Mouse (Mus musculus): ENCODE results near the gene Rfc4. TPM values are rescaled to one million over a fixed set of nuclear protein-coding genes. Genes with fewer than 3 reads are reported as not detected.
A peak's percentile ranks its signal among the peaks of the same experiment; 100 is the strongest.

The Rfc4 gene
- 0.22 and 0.63 TPM in 2 replicates for polyA plus RNA-seq (2012; rRNA removed)

- peak within 1 kb of the TSS; percentile 98 for H3K27ac ChIP-seq (ENCODE audit: insufficient read depth, low read length)
- DNase-seq (ENCODE audit: low read depth in 1 of 2, low spot score in 2 of 2): peak; percentile 79 to 87
- no peaks in the 10 kb centered on the region for H3K27me3 ChIP-seq (ENCODE audit: control insufficient read depth, insufficient read depth, low read length)
- H3K36me3 ChIP-seq (ENCODE audit: control insufficient read depth, insufficient read depth, low read length): no peaks in the 10 kb centered on the region
- TF ChIP-seq CTCF (IDR thresholded peaks at IDR 0.05; ENCODE audit: extremely low read depth, insufficient read depth, insufficient read length, insufficient replicate concordance): peak; percentile 10; the same call in 1 of the 2 replicates
- TF ChIP-seq POLR2A (IDR thresholded peaks at IDR 0.05; ENCODE audit: low read depth, low read length): peak; percentile 32; the same call in 1 of the 2 replicates
- under 1% methylated on average over 51 of the region's 51 CpGs for WGBS
- peak within 1 kb of the TSS; percentile 82 for H3K4me3 ChIP-seq (ENCODE audit: extremely low read depth, insufficient read depth, insufficient read length)
- H3K4me1 ChIP-seq (ENCODE audit: control insufficient read depth, insufficient read depth, insufficient read length): peaks cover 4% of the 10 kb centered on the region; the same call in 1 of the 2 replicates
Observed at GRCm38 (mm10) chr16:23127673-23128375, at the start of gene Rfc4. TSS of gene Rfc4 (minus strand) at chr16:23127737.

DNA sequence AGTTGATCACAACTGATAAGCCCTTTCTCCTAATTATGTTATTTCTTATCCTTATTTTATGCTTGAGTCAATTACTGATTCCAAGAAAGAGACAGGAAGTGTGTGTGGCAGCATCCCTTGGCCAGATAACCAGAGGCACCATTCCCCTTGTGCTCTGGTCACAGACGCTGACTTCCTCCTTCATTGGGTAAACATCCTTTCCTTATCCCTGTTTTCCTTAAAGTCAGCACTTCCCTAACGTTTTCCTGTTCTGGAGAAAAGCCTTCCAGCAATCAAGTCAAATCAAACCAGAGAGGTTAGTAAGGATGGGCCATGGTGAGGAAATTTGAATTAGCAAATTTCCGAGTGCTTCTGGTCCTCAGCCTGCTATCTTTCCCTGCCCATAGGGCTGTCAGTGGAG is 48.4 kb upstream of the Rfc4 start:
- Histone ChIP-seq H3K4me1 (ENCODE audit: control insufficient read depth, insufficient read depth, insufficient read length) (peaks cover 5% of the 10 kb centered on the region; the same call in 1 of the 2 replicates), H3K36me3 (ENCODE audit: control insufficient read depth, insufficient read depth, low read length) (no peaks in the 10 kb centered on the region), H3K27ac (ENCODE audit: insufficient read depth, low read length) (peak overlapping the region; percentile 61), H3K4me3 (ENCODE audit: extremely low read depth, insufficient read depth, insufficient read length) (0 out of 2 replicates have a peak overlapping the region, but pooled peaks have one; percentile 2), H3K27me3 (ENCODE audit: control insufficient read depth, insufficient read depth, low read length) (no peaks in the 10 kb centered on the region)
- no peak for DNase-seq (ENCODE audit: low read depth in 1 of 2, low spot score in 2 of 2)
- 60% methylated on average over 3 of the region's 3 CpGs for WGBS
- no peak for TF ChIP-seq CTCF (IDR thresholded peaks at IDR 0.05; ENCODE audit: extremely low read depth, insufficient read depth, insufficient read length, insufficient replicate concordance)
- no peak for TF ChIP-seq POLR2A (IDR thresholded peaks at IDR 0.05; ENCODE audit: low read depth, low read length)

- no peak for TF ChIP-seq CTCF (IDR thresholded peaks at IDR 0.05; ENCODE audit: extremely low read depth, insufficient read depth, insufficient read length, insufficient replicate concordance)
- peak; percentile 11; the same call in 1 of the 2 replicates for TF ChIP-seq POLR2A (IDR thresholded peaks at IDR 0.05; ENCODE audit: low read depth, low read length)
- 41% methylated on average over 5 of the region's 5 CpGs for WGBS
Observed at GRCm38 (mm10) chr16:23174855-23175254, 47.3 kb upstream of the Rfc4 start.

DNA sequence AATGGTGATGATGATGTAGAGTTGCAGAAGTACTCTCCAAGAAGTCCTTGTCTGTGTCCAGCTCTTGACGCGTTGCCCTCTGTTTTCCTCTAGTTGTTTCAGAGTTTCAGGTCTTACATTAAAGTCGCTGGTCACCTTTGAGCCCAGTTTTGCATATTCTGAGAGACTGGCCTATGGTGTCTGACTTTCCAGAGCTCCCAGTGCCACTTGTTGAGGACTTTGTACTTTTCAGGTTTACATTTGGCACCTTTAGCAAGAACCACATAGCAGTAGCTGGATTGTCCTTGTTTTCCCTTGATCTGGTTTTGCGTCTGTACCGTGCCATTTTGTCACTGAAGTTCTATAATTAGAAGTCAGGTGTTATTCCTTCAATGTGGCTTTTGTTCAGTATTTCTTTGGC is 46.4 kb upstream of the Rfc4 start:
- no peak overlapping the region for H3K27ac ChIP-seq (ENCODE audit: insufficient read depth, low read length)
- WGBS: 87% methylated on average over 5 of the region's 5 CpGs
- DNase-seq (ENCODE audit: low read depth in 1 of 2, low spot score in 2 of 2): no peak
- H3K27me3 ChIP-seq (ENCODE audit: control insufficient read depth, insufficient read depth, low read length): no peaks in the 10 kb centered on the region
- TF ChIP-seq POLR2A (IDR thresholded peaks at IDR 0.05; ENCODE audit: low read depth, low read length) (no peak), CTCF (IDR thresholded peaks at IDR 0.05; ENCODE audit: extremely low read depth, insufficient read depth, insufficient read length, insufficient replicate concordance) (no peak)
- H3K4me3 ChIP-seq (ENCODE audit: extremely low read depth, insufficient read depth, insufficient read length): no peak overlapping the region
- H3K4me1 ChIP-seq (ENCODE audit: control insufficient read depth, insufficient read depth, insufficient read length): 0 out of 2 replicates have a peak, but pooled peaks cover 2% of the 10 kb centered on the region
- H3K36me3 ChIP-seq (ENCODE audit: control insufficient read depth, insufficient read depth, low read length): no peaks in the 10 kb centered on the region

More at GRCm38 (mm10) chr16:23174855-23175254, 47.3 kb upstream of the Rfc4 start:
- H3K4me1 ChIP-seq (ENCODE audit: control insufficient read depth, insufficient read depth, insufficient read length): 0 out of 2 replicates have a peak, but pooled peaks cover 2% of the 10 kb centered on the region
- no peaks in the 10 kb centered on the region for H3K36me3 ChIP-seq (ENCODE audit: control insufficient read depth, insufficient read depth, low read length)
- no peaks in the 10 kb centered on the region for H3K27me3 ChIP-seq (ENCODE audit: control insufficient read depth, insufficient read depth, low read length)
- no peak for DNase-seq (ENCODE audit: low read depth in 1 of 2, low spot score in 2 of 2)
- no peak overlapping the region for H3K4me3 ChIP-seq (ENCODE audit: extremely low read depth, insufficient read depth, insufficient read length)
- peak overlapping the region; percentile 92 for H3K27ac ChIP-seq (ENCODE audit: insufficient read depth, low read length)

DNA sequence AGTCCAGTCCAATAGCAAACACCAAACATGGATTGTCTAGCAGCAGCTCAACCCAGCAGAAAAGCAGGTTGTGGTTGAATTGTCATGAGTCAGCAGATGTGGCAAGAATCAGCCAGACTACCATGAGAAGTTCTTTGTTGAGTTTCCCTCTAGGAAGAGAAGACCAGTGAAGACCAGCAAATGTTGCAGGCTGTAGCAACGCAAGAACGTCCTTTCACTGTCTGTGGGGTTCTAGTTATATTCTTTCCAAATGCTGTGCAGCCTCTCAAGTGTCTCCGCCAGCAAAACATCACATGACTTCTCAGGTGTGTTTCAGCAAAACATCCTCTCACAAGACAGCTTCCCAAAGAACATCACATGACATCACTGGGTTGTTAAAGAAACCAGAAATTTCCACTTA is 43.3 kb upstream of the Rfc4 start:
- 72% methylated on average over 3 of the region's 3 CpGs for WGBS
- Histone ChIP-seq H3K27ac (ENCODE audit: insufficient read depth, low read length) (peak overlapping the region; percentile 36; the same call in 1 of the 2 replicates), H3K4me3 (ENCODE audit: extremely low read depth, insufficient read depth, insufficient read length) (no peak overlapping the region), H3K4me1 (ENCODE audit: control insufficient read depth, insufficient read depth, insufficient read length) (0 out of 2 replicates have a peak, but pooled peaks cover 2% of the 10 kb centered on the region), H3K36me3 (ENCODE audit: control insufficient read depth, insufficient read depth, low read length) (no peaks in the 10 kb centered on the region), H3K27me3 (ENCODE audit: control insufficient read depth, insufficient read depth, low read length) (no peaks in the 10 kb centered on the region)
- TF ChIP-seq CTCF (IDR thresholded peaks at IDR 0.05; ENCODE audit: extremely low read depth, insufficient read depth, insufficient read length, insufficient replicate concordance) (no peak), POLR2A (IDR thresholded peaks at IDR 0.05; ENCODE audit: low read depth, low read length) (0 out of 2 replicates have a peak, but pooled peaks have one; percentile 15)
- DNase-seq (ENCODE audit: low read depth in 1 of 2, low spot score in 2 of 2): peak in 1 of 2 experiments; percentile 55

DNA sequence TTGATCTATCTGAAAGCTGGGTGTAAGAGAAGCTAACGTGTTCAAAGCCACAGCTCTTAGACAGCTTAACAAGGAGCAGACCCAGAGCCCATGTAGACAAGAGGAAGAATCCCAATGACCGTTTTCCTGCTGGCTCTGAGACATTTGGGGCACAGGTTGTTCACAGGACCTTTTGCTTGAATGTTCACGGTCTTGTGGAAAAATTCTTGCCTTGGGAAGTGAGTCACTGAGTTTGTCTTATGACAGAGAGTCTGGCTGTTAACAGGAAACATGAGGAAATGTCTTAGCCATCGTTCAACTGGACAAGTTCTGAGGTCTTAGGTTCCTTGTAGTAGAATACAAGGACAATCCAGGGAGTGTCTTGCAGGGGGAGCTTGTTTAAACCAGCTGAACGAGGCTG is 39.5 kb upstream of the Rfc4 start:
- 53% methylated on average over 5 of the region's 5 CpGs for WGBS
- DNase-seq (ENCODE audit: low read depth in 1 of 2, low spot score in 2 of 2): no peak

More for the DNA sequence above, 39.5 kb upstream of the Rfc4 start:
- H3K27ac ChIP-seq (ENCODE audit: insufficient read depth, low read length): no peak overlapping the region
- no peaks in the 10 kb centered on the region for H3K36me3 ChIP-seq (ENCODE audit: control insufficient read depth, insufficient read depth, low read length)
- no peak overlapping the region for H3K4me3 ChIP-seq (ENCODE audit: extremely low read depth, insufficient read depth, insufficient read length)
- TF ChIP-seq CTCF (IDR thresholded peaks at IDR 0.05; ENCODE audit: extremely low read depth, insufficient read depth, insufficient read length, insufficient replicate concordance) (no peak), POLR2A (IDR thresholded peaks at IDR 0.05; ENCODE audit: low read depth, low read length) (no peak)
- H3K4me1 ChIP-seq (ENCODE audit: control insufficient read depth, insufficient read depth, insufficient read length): no peaks in the 10 kb centered on the region; the same call in 1 of the 2 replicates
- H3K27me3 ChIP-seq (ENCODE audit: control insufficient read depth, insufficient read depth, low read length): no peaks in the 10 kb centered on the region

Data from spleen, adult 2 months (tissue).